Mouse (Mus musculus): ENCODE measurements at regions not wholly inside any gene's neighbourhood (a gene's known extent, or its start where the extent isn't known, plus 50 kb on each side); places are given as distances from the start of the nearest gene placed in this dataset.

DNA sequence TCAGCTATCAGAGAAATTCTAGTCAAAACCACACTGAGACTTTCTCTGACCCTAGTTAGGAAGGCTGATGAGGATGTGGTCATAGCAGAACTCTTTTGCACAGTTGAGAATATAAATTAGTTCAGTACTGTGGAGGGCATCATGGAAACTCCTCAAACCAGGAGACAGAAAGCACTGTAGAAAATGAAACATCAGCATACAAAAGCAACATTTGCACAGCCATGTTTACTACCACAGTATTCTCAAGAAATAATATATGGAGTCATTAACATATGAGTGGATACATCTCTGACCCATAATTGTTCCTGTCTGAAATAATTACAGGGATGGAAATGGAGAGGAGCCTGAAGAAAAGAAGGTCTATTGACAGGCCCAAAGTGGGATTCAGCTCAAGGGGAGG, 683.6 kb upstream of the Adgrl2 start:
- ATAC-seq (ENCODE audit: insufficient number of reproducible peaks, low FRiP score, low TSS enrichment), result no peak

GRCm38 (mm10) chr3:149664624-149665023, 674.3 kb upstream of the Adgrl2 start:
- no peak for ATAC-seq (ENCODE audit: insufficient number of reproducible peaks, low FRiP score, low TSS enrichment)

DNA sequence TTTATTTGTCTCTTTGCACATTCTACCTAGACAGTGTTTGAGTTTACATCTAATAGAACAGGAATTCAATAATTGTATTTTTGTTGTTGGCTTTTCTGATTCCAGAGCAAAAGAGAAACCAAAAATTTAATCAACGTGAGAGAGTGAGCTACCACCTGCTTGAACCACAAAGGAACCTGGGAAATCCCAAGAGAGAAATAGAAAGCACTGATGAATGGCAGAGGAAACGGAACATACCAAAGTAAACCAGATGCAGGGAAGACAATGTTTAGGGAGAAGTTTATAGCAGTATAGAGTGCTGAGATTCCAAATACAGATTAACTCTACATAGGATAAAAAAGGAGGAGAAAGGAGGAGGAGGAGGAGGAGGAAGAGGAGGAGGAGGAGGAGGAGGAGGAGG, 648.0 kb upstream of the Adgrl2 start:
- ATAC-seq (ENCODE audit: insufficient number of reproducible peaks, low FRiP score, low TSS enrichment), result no peak

GRCm38 (mm10) chr3:149626186-149626585, 635.8 kb upstream of the Adgrl2 start:
- ATAC-seq (ENCODE audit: insufficient number of reproducible peaks, low FRiP score, low TSS enrichment), result no peak

- ATAC-seq (ENCODE audit: insufficient number of reproducible peaks, low FRiP score, low TSS enrichment), result no peak
Observed at GRCm38 (mm10) chr3:149625497-149625896, 635.1 kb upstream of the Adgrl2 start.

DNA sequence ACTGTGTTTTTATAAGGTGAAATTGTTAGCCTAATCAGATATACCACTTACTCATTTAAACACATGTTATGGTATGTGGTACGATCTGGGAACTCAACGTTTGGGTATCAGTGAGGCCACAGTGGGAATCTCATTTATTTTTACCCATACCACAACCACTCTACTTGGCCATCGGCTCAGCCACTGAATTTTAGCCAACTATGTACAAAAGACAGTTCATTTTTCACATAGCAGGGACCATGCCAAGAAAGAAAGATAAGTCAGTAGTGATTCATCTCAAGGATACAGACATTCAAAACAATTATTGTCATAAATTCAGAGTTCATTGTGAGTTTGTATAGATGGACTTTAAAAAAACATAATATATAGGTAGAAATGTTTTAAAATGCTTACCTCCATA, 634.7 kb upstream of the Adgrl2 start:
- no peak for ATAC-seq (ENCODE audit: insufficient number of reproducible peaks, low FRiP score, low TSS enrichment)

DNA sequence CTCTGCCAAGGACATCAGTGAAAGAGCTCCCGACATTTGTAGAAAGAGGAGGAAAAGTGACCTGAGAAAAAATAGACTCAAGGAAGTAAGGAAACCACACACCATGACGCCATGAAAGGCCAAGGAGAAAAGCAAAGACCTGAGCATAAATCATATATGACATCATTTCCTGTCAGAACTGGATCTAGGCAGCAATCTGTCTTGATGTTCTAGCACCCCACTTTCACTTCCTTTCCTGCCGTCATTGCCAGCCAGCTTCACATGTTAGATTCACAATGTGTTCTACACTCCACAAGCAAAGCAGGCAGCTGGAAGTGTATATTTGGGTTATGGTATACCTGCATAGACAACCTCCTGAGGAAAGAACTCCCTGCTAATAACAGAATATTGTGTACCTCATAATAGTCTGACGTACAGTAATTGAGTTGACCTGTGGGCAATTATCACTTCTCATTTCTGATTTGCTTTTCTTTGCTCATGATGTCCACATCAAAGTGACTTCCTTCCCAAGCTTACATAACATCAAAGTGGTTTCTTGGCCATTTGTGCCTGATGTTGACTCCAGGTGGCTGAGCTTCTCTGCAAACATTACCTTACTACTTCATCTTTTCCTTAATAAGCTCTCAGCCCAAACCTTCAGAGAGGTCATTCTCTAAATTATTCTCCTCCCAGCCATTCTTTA, 633.6 kb upstream of the Adgrl2 start:
- ATAC-seq (ENCODE audit: insufficient number of reproducible peaks, low FRiP score, low TSS enrichment), result no peak

DNA sequence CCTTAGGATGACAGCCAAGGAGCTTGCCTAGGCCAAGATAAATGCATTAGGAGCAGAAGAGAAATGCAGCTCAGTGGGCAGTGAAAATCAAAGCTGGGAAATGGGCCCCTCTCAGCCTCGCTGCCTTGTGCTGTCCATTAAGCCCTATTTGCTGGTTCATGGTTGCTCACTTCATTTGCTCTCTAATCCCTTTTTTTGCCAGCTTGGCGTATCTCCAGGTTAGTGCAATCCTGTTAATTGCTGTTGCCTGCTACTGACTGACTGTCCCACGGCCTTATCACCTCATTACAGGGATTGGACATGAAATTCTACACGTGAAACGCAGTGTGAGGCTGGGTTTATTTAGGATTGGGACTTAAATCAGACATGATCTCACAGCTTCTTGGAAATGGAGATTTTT, 613.5 kb upstream of the Adgrl2 start:
- no peak for ATAC-seq (ENCODE audit: insufficient number of reproducible peaks, low FRiP score, low TSS enrichment)

GRCm38 (mm10) chr3:149601276-149601675, 610.9 kb upstream of the Adgrl2 start:
- no peak for ATAC-seq (ENCODE audit: insufficient number of reproducible peaks, low FRiP score, low TSS enrichment)

GRCm38 (mm10) chr3:149594470-149594869, 604.1 kb upstream of the Adgrl2 start:
- ATAC-seq (ENCODE audit: insufficient number of reproducible peaks, low FRiP score, low TSS enrichment), result no peak

- ATAC-seq (ENCODE audit: insufficient number of reproducible peaks, low FRiP score, low TSS enrichment), result no peak
Observed at GRCm38 (mm10) chr3:149585769-149586168, 595.4 kb upstream of the Adgrl2 start.

DNA sequence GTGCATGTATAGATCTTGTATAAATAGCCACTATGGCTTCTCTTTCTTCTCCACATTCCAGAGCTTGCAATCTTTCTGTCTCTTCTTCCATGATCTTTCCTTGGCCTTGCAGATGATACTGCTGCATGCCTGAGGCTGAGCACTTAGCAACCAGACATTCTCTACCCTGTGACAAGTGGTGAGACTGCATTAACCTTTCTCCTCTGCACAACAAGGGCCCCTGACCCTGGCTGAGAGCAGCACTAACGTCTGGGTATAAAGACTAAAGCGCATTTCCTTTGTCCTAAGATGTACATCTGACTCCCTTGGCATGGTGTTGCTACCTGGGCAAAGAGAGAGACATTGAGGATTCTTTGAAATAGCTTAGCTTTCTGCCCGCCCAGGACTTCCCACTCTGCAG, 590.8 kb upstream of the Adgrl2 start:
- no peak for ATAC-seq (ENCODE audit: insufficient number of reproducible peaks, low FRiP score, low TSS enrichment)

GRCm38 (mm10) chr3:149575678-149576077, 585.3 kb upstream of the Adgrl2 start:
- no peak for ATAC-seq (ENCODE audit: insufficient number of reproducible peaks, low FRiP score, low TSS enrichment)

DNA sequence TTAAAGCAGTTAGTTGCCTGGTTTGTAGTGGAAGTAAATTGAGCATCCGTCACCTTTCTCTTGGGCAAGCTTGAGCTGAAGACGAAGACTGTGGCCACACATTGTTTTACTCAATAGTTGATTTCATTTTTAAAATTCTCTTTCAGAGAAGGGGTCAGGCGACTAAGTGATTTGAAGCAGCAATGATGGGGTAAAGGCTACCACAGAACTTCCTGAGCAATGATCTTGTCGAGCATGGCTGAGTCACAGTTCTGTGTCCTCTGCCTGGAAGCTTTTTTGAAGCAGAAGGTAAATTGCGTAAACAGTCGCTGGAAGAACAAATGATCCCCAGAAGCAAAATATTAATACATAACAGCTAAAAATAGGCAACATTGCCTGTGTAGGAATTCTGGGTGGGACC, 576.5 kb upstream of the Adgrl2 start:
- ATAC-seq (ENCODE audit: insufficient number of reproducible peaks, low FRiP score, low TSS enrichment), result no peak

DNA sequence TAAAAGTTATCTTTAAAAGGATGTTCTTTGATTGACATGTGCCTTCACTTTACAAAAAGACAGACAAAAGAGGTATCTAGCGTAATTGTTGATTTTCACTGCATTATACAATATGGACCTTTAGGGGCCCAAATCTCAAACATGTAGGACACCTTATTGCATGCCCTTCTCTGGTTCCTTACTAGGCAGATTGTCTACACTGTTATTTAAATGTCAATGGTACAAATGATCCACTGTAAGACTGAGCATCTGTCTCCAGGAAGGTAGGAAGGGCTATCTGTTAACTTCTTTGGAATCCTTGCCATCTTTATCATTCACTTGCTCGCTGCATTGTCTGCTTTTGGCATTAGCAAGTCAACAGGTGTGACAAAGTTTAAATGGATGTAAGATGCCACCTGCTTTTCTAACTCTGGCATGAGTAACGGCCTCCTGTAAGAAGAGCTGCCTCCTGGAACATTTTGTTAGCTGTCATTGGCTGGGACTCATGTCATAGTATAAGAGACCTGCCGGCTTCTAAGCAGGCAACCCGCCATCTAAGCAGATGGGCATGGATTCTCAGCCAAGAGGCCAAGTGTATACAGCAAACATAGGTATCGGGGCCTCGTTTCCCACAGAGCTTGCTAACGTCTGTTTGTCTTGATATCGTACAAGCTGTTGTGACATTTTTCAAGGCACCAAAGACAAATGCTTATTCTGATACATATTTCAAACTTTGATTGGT, 560.0 kb upstream of the Adgrl2 start:
- peak; percentile 97 for ATAC-seq (ENCODE audit: insufficient number of reproducible peaks, low FRiP score, low TSS enrichment)

GRCm38 (mm10) chr3:149547045-149547444, 556.7 kb upstream of the Adgrl2 start:
- ATAC-seq (ENCODE audit: insufficient number of reproducible peaks, low FRiP score, low TSS enrichment), result no peak

GRCm38 (mm10) chr3:149546256-149546655, 555.9 kb upstream of the Adgrl2 start:
- ATAC-seq (ENCODE audit: insufficient number of reproducible peaks, low FRiP score, low TSS enrichment), result no peak

GRCm38 (mm10) chr3:149534183-149534582, 543.8 kb upstream of the Adgrl2 start:
- no peak for ATAC-seq (ENCODE audit: insufficient number of reproducible peaks, low FRiP score, low TSS enrichment)

DNA sequence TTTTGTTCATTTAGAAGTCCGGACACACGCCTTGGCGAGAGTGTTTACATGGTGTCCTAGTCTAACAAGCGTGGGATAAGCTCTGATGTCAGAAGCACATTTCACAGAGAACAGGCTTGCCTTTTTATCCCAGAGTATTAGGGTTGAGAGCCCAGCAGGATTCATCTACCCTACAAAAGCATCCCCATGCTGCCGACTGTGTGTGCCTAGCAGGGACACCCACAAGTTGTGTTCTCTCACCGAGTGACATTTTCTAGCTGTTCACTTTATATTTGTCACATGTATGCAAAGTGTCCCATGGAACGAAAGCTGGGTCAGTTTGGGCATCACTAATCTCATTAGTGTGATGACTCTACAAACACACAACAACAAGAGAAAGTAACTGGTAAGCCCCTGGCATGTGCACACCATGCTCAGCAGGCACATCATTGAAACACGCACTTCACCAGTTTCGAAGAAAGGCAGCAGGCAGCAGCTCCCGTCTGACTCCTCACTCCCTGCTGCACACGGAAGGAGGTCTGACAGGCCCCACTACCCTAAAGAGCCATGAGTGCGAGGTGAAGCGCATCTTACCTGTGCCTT, 539.8 kb upstream of the Adgrl2 start:
- no peak for ATAC-seq (ENCODE audit: insufficient number of reproducible peaks, low FRiP score, low TSS enrichment)

- no peak for ATAC-seq (ENCODE audit: insufficient number of reproducible peaks, low FRiP score, low TSS enrichment)
Observed at GRCm38 (mm10) chr3:149526509-149526908, 536.2 kb upstream of the Adgrl2 start.

DNA sequence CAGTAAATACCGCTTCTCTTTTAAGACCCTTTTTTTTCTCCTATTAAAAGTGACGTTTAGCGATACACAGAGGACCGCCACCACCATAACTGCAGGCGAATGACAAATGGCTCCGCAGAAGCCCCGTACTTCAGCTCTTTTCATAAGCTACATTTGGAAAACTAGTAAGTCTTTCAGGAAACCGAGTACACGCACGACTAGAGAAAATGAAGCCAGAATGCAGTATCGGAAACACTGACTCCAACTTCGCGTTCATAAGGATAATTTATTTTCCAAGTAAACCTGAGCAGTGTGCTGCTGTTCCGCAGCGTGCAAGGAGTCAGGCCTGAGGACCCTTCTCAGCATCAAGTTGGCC, 529.2 kb upstream of the Adgrl2 start:
- no peak for ATAC-seq (ENCODE audit: insufficient number of reproducible peaks, low FRiP score, low TSS enrichment)

Data from cerebellum, adult (tissue).